Mouse (Mus musculus): ENCODE measurements at regions not wholly inside any gene's neighbourhood (a gene's known extent, or its start where the extent isn't known, plus 50 kb on each side); places are given as distances from the start of the nearest gene placed in this dataset.

DNA sequence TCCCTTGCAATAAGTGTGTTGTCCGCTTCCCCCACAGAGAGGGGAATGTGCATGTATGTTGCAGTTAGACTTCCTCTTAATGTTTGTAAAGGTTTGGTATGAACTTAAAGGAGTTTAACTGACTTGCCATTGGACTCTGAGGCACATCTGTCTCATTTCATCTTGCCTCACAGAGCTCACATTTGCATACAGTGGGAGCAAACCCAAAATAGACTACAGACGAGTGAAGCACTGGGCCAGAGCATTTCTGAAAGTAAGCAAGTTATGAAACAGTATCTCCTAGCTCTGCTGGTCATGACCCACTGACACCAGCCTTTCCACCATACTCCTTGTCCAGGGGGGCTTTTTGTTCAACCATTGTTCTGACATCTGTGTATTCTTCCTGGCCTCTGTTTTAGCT, 86.8 kb upstream of the Gm15217 start:
- TF ChIP-seq MAFK (IDR thresholded peaks at IDR 0.05; ENCODE audit: insufficient read depth, low read depth, low read length) (no peak), ZNF384 (IDR thresholded peaks at IDR 0.05; ENCODE audit: low read depth, low read length) (no peak), ZC3H11A (IDR thresholded peaks at IDR 0.05; ENCODE audit: borderline replicate concordance, low read depth, low read length) (no peak), CHD2 (IDR thresholded peaks at IDR 0.05; ENCODE audit: low read depth, low read length) (no peak)

Data from ES-E14 (cell line).